Mouse (Mus musculus) stomach, postnatal 0 days (tissue): ENCODE results near the gene Brd3. TPM values are rescaled to one million over a fixed set of nuclear protein-coding genes. Genes with fewer than 3 reads are reported as not detected.
"Not testable (repeated sequence)": the region's sequence is repeated elsewhere in the genome, so short reads cannot be mapped to it uniquely, and the experiment has no call there.

Experiments used
- ATAC-seq: fragments of 200-750 bp; cut with Nextera tagmentation; 2 replicates; pipeline ENCODE4 v1.8.0; 2017; ENCODE audit not compliant: low FRiP score, low TSS enrichment
- DNase-seq: peaks from one replicate; pipeline ENCODE4 v3.0.0-alpha.2; 2016; ENCODE audit warnings: low spot score
- H3K27ac ChIP-seq: fragments of 300-500 bp; sonication (generic); replicated peaks from 2 replicates; pipeline ENCODE4 v1.5.1; 2014; ENCODE audit warnings: mild to moderate bottlenecking, control low read depth
- H3K27me3 ChIP-seq: fragments of 300-500 bp; sonication (generic); 2 replicates; pipeline ENCODE4 v1.6.1; 2014; ENCODE audit warnings: low read length; ENCODE audit not compliant: control insufficient read depth, insufficient read depth
- H3K36me3 ChIP-seq: fragments of 300-500 bp; sonication (generic); 2 replicates; pipeline ENCODE4 v1.6.1; 2014; ENCODE audit warnings: low read length, mixed read lengths; ENCODE audit not compliant: control insufficient read depth, insufficient read depth
- H3K4me1 ChIP-seq: fragments of 300-500 bp; sonication (generic); replicated peaks from 2 replicates; pipeline ENCODE4 v1.6.1; 2014; ENCODE audit warnings: antibody characterized with exemption; ENCODE audit not compliant: control insufficient read depth, insufficient read depth
- H3K4me2 ChIP-seq: fragments of 300-500 bp; sonication (generic); replicated peaks from 2 replicates; pipeline ENCODE4 v1.6.1; 2014; ENCODE audit warnings: low read depth, mild to moderate bottlenecking, control low read depth, moderate library complexity
- H3K4me3 ChIP-seq: fragments of 300-500 bp; sonication (generic); 2 replicates; pipeline ENCODE4 v1.5.1; 2014; ENCODE audit warnings: low read depth, low read length, control low read depth
- H3K9ac ChIP-seq: fragments of 300-500 bp; sonication (generic); 2 replicates; pipeline ENCODE4 v1.6.1; 2014; ENCODE audit warnings: mild to moderate bottlenecking, low read length, control low read depth, mixed read lengths
- H3K9me3 ChIP-seq: fragments of 300-500 bp; sonication (generic); 2 replicates; pipeline ENCODE4 v1.6.1; 2016; ENCODE audit warnings: low read length; ENCODE audit not compliant: control insufficient read depth
- CTCF ChIP-seq: IDR thresholded peaks from 2 replicates; pipeline ENCODE4 v1.5.1; 2016; ENCODE audit warnings: antibody characterized with exemption, low read depth, mild to moderate bottlenecking, moderate library complexity
- EP300 ChIP-seq: optimal IDR thresholded peaks from 2 replicates; pipeline ENCODE3; 2016; ENCODE audit warnings: antibody characterized with exemption
- WGBS: fragments of 180-500 bp; shearing (Covaris S2); extraction: QIAGEN DNeasy Blood & Tissue Kit; methylation state at CpG from one replicate; pipeline ENCODE4 v1.1.7; 2014; 5-methylcytosine and 5-hydroxymethylcytosine counted together
- polyA plus RNA-seq: library from polyadenylated mRNA; unstranded; fragments of >200 nt; fragmentation: Nextera tagmentation; extraction: Ambion mirVana; gene quantifications from 2 replicates; pipeline ENCODE4 v1.2.1, GENCODE M21; 2015

Brd3 gene
- polyA plus RNA-seq, 1 experiment from 2014 or later: 41.0 TPM

DNA sequence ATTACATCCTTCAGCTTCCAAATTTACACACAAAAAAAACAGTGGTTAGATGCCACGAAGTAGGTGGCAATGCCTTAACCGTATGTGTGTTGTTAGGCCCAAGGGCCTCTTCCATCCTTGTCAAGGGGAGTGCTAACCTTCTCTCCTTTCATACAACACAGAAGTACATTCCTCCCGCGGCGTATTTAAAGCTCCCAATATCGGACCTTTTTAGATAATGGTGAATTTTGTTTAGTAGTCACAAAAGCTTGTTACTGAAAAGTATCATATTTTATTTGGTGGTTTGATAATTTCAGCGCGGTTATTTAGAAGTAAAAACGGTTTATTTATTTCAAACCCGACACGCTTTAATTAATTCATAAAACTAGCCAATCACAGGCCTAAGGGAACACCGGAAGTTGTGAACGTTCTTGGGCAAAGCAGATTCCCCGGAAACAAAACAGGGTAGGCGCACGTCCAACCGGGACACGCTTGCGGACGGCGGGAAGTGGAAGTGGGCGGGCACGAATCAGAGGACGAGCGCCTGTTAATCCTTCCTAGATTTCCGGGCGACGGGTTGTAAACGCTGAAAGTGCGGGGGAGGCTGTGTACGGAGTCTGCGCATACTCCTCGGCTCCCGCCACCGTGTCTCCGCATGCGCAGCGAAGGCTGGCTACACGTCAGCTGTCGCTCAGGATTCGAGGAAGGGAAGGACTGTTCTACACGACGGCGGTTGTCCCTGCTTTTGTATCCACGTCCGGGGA lies 32.5 kb upstream of the Brd3 start:
- Histone ChIP-seq H3K4me2 (peak overlapping the region; percentile 62), H3K36me3 (peaks cover 9% of the 10 kb centered on the region), H3K27me3 (no peaks in the 10 kb centered on the region), H3K4me1 (peaks cover 6% of the 10 kb centered on the region; the same call in 1 of the 2 replicates), H3K27ac (peak overlapping the region; percentile 80), H3K9me3 (no peaks in the 10 kb centered on the region), H3K9ac (peak overlapping the region; percentile 61), H3K4me3 (peak overlapping the region; percentile 41)
- ATAC-seq: peak; percentile 97
- peak; percentile 97 for DNase-seq
- WGBS: under 1% methylated on average over 46 of the region's 46 CpGs
- TF ChIP-seq CTCF (no peak), EP300 (peak; percentile 59)

DNA sequence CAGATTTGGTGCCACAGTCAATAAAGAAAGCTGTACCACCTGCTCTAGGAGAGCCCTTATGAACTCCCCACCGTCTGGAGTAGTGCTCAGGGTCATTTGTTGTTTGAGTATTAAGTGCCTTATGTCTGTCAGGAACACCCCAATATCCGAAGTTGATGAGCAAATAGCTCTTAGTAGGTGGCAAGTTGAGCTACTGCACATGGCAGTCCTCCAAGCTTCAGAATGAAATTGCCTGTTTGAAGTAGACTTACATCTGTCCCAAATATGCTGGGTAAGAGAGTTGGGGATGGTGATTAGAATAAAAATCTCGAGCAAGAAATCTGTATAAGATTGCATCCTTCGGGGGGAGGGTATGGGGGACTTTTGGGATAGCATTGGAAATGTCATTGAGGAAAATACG lies 31.9 kb upstream of the Brd3 start:
- TF ChIP-seq CTCF (no peak), EP300 (no peak)
- H3K36me3 ChIP-seq: peaks cover 13% of the 10 kb centered on the region
- DNase-seq (no peak), ATAC-seq (no peak)
- H3K9ac ChIP-seq: no peak overlapping the region
- no peak overlapping the region for H3K4me3 ChIP-seq
- no peaks in the 10 kb centered on the region for H3K27me3 ChIP-seq
- peak overlapping the region; percentile 18; the same call in 1 of the 2 replicates for H3K27ac ChIP-seq
- 15% methylated on average over 5 of the region's 5 CpGs for WGBS
- no peaks in the 10 kb centered on the region for H3K9me3 ChIP-seq
- peaks cover 6% of the 10 kb centered on the region; the same call in 1 of the 2 replicates for H3K4me1 ChIP-seq
- H3K4me2 ChIP-seq: no peak overlapping the region

DNA sequence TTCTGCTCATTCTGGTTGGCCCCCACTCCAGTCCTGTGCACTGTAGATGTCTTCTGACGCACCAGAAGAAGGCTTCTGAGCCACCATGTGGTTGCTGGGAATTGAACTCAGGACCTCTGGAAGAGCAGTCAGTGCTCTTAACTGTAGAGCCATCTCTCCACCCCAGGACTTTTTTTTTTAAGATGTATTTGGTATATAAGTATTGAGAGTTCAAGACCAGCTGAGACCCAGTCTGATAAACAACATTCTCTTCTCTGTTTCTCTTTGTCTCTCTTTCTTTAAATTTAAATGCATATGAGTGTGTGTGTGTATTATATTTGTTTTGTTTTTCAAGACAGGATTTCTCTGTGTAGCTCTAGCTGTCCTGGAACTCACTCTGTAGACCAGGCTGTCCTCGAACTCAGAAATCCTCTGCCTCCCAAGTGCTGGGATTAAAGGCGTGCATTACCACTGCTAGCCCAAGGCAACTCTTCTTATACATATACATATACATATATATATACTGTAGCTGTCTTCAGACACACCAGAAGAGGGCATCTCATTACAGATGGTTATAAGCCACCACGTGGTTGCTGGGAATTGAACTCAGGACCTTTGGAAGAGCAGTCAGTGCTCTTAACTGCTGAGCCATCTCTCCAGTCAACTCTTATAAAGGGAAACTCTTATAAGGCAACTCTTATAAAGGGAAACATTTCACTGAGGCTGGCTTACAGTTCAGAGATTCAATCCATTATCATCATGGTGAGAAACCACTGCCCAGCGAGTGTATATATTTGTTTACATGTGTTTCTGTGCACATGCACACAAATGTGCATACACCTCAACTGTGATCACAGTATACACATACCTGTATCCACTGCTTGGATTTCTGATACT lies 31.2 kb upstream of the Brd3 start:
- peaks cover 20% of the 10 kb centered on the region for H3K36me3 ChIP-seq
- not testable (repeated sequence) for H3K9ac ChIP-seq, H3K4me2 ChIP-seq, DNase-seq, H3K9me3 ChIP-seq, ATAC-seq, H3K4me1 ChIP-seq, H3K4me3 ChIP-seq, H3K27me3 ChIP-seq
- WGBS: 48% methylated on average over 5 of the region's 5 CpGs
- peak overlapping the region; percentile 18; the same call in 1 of the 2 replicates for H3K27ac ChIP-seq

DNA sequence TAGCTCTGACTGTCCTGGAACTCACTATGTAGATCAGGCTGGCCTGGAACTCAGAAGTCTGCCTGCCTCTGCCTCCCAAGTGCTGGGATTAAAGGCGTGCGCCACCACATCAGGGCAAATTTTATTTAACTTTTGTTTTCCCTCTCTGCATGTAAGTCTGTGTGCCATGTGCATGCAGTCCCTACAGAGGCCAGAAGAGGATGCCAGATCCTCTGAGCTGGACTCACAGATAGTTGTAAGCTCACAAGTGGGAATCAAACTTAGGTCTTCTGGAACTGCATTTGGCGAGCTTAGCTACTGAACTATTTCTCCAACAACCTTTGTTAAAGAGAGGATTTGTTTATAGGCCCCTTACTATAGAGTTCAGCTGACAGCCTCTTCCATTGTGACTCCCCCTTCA lies 10.8 kb upstream of the Brd3 start:
- H3K9me3 ChIP-seq: no peaks in the 10 kb centered on the region
- H3K27ac ChIP-seq: no peak overlapping the region
- no peak for ATAC-seq
- peaks cover 6% of the 10 kb centered on the region; the same call in 1 of the 2 replicates for H3K36me3 ChIP-seq
- H3K4me3 ChIP-seq: no peak overlapping the region
- H3K27me3 ChIP-seq: no peaks in the 10 kb centered on the region
- TF ChIP-seq CTCF: peak; percentile 63
- no peak for TF ChIP-seq EP300
- no peak for DNase-seq
- no peak overlapping the region for H3K9ac ChIP-seq
- H3K4me1 ChIP-seq: peaks cover 10% of the 10 kb centered on the region
- 92% methylated on average over 3 of the region's 3 CpGs for WGBS
- H3K4me2 ChIP-seq: no peak overlapping the region

DNA sequence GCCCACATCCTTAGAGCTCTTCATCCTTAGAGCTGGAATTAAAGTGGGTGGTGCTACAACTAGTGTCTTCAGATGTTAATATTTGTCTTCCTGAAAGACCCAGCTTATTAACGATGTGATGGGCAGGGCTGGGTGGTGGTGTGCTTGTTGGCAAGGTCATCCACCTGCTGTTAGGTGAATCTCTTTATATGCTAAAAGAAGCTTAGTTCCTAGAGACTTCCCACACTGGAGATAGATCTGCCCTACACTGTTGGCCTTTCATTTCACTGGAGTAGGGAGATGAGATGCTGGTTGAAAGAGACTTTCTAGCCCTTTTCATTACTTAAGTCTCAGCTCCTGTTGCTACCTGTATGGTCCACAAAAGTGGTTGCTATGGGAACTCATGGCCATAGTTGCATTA lies 8.8 kb upstream of the Brd3 start:
- 6% methylated on average over 1 of the region's 1 CpGs for WGBS
- TF ChIP-seq CTCF: no peak
- no peak for TF ChIP-seq EP300
- 0 out of 2 replicates have a peak, but pooled peaks cover 6% of the 10 kb centered on the region for H3K36me3 ChIP-seq
- peak overlapping the region; percentile 87 for H3K9ac ChIP-seq
- peaks cover 10% of the 10 kb centered on the region for H3K4me1 ChIP-seq
- no peak for DNase-seq
- ATAC-seq: no peak
- H3K9me3 ChIP-seq: no peaks in the 10 kb centered on the region
- H3K27me3 ChIP-seq: no peaks in the 10 kb centered on the region
- peak overlapping the region; percentile 89 for H3K4me2 ChIP-seq
- no peak overlapping the region for H3K27ac ChIP-seq
- peak overlapping the region; percentile 82; the same call in 1 of the 2 replicates for H3K4me3 ChIP-seq
